Mouse (Mus musculus) heart, adult 2 months (tissue): ENCODE results near the gene Insl6. TPM values are rescaled to one million over a fixed set of nuclear protein-coding genes. Genes with fewer than 3 reads are reported as not detected.

Experiments
- DNase-seq, 2 experiments: peaks; one replicate each; pipeline ENCODE4 v3.0.0; 2021
- H3K27ac ChIP-seq: fragments of 200-600 bp; 2 replicates; pipeline ENCODE4 v1.8.1; 2022
- H3K27me3 ChIP-seq: fragments of 200-500 bp; 2 replicates; pipeline ENCODE4 v1.6.1; 2012; ENCODE audit warnings: mild to moderate bottlenecking, low read length, inconsistent platforms, mixed read lengths; ENCODE audit not compliant: control insufficient read depth, insufficient read depth
- H3K36me3 ChIP-seq: fragments of 200-500 bp; 2 replicates; pipeline ENCODE4 v1.6.1; 2012; ENCODE audit warnings: low read length, inconsistent platforms; ENCODE audit not compliant: control insufficient read depth, insufficient read depth
- H3K4me1 ChIP-seq: fragments of 200-500 bp; 2 replicates; pipeline ENCODE4 v1.6.1; 2011; ENCODE audit warnings: low read length; ENCODE audit not compliant: control insufficient read depth, insufficient read depth
- H3K4me3 ChIP-seq: fragments of 200-600 bp; 2 replicates; pipeline ENCODE4 v1.8.1; 2022
- H3K79me2 ChIP-seq: fragments of 200-500 bp; replicated peaks from 2 replicates; pipeline ENCODE4 v1.6.1; 2012; ENCODE audit warnings: mild to moderate bottlenecking, inconsistent platforms, low read length, moderate library complexity, mixed read lengths; ENCODE audit not compliant: control insufficient read depth, insufficient read depth
- H3K9ac ChIP-seq: fragments of 200-500 bp; 2 replicates; pipeline ENCODE4 v1.6.1; 2012; ENCODE audit warnings: low read depth, mild to moderate bottlenecking, control low read depth, inconsistent platforms, low read length, mixed read lengths
- CTCF ChIP-seq: fragments of 200-600 bp; IDR thresholded peaks from 2 replicates; pipeline ENCODE4 v1.8.1; 2022; ENCODE audit warnings: antibody characterized with exemption, mild to moderate bottlenecking, moderate library complexity
- EP300 ChIP-seq: fragments of 200-500 bp; IDR thresholded peaks from 2 replicates; pipeline ENCODE4 v1.6.1; 2011; ENCODE audit warnings: low read depth, low read length, control low read depth; ENCODE audit not compliant: insufficient read depth
- POLR2A ChIP-seq: fragments of 200-500 bp; IDR thresholded peaks from 2 replicates; pipeline ENCODE4 v1.6.1; 2011; ENCODE audit warnings: mild to moderate bottlenecking, low read depth, low read length, control low read depth; ENCODE audit not compliant: insufficient read depth
- WGBS: fragments of 180-500 bp; shearing (Covaris S2); methylation state at CpG from one replicate; pipeline ENCODE4 v1.1.7; 2018; 5-methylcytosine and 5-hydroxymethylcytosine counted together
- intact Hi-C: fragments of 180-260 bp; cut with DNase I; formaldehyde crosslinking; loops from one replicate; pipeline ENCODE4 v1.15.1; 2025
- polyA plus RNA-seq: library from polyadenylated mRNA; depleted of rRNA; stranded (reverse); fragments of >200 nt; gene quantifications from 2 replicates; pipeline ENCODE4 v1.2.3, GENCODE M21; 2012
- total RNA-seq, 2 experiments: library from RNA; stranded (reverse); gene quantifications; 2 replicates each; pipeline ENCODE4 v1.2.3; 2021

Gene Insl6
- total and polyA plus RNA-seq, 3 experiments: 0.39 to 0.73 TPM; not detected in 1

- H3K27me3 ChIP-seq: no peaks in the 10 kb centered on the region
- intact Hi-C loops: no loop called here
- H3K4me1 ChIP-seq: no peaks in the 10 kb centered on the region; the same call in 1 of the 2 replicates
- no peak for TF ChIP-seq EP300
- no peak for TF ChIP-seq POLR2A
- no peak for TF ChIP-seq CTCF
- H3K36me3 ChIP-seq: no peaks in the 10 kb centered on the region
- 37% methylated on average over 13 of the region's 13 CpGs for WGBS
- peak overlapping the region; percentile 83 for H3K27ac ChIP-seq
- peak overlapping the region; percentile 20 for H3K9ac ChIP-seq
- no peaks in the 10 kb centered on the region for H3K79me2 ChIP-seq
- no peak for DNase-seq
- H3K4me3 ChIP-seq: peak overlapping the region; percentile 71
These were observed 37.2 kb upstream of the Insl6 start for GRCm38 (mm10) chr19:29362173-29362930.

- TF ChIP-seq EP300 (0 out of 2 replicates have a peak, but pooled peaks have one; percentile 10), CTCF (no peak), POLR2A (peak; percentile 87)
- WGBS: 1% methylated on average over 33 of the region's 33 CpGs
These were observed 36.4 kb upstream of the Insl6 start for GRCm38 (mm10) chr19:29361468-29362130.

GRCm38 (mm10) chr19:29360251-29360650 is 35.1 kb upstream of the Insl6 start:
- 60% methylated on average over 5 of the region's 5 CpGs for WGBS
- H3K9ac ChIP-seq: no peak overlapping the region

More at GRCm38 (mm10) chr19:29361468-29362130, 36.4 kb upstream of the Insl6 start:
- no peaks in the 10 kb centered on the region; the same call in 1 of the 2 replicates for H3K4me1 ChIP-seq
- peak overlapping the region; percentile 71 for H3K4me3 ChIP-seq
- intact Hi-C loops: no loop called here
- peak; percentile 86 to 93 for DNase-seq
- no peaks in the 10 kb centered on the region for H3K27me3 ChIP-seq
- no peaks in the 10 kb centered on the region for H3K79me2 ChIP-seq
- H3K27ac ChIP-seq: peak overlapping the region; percentile 83
- H3K9ac ChIP-seq: peak overlapping the region; percentile 76
- H3K36me3 ChIP-seq: no peaks in the 10 kb centered on the region

GRCm38 (mm10) chr19:29356281-29356680 is 31.1 kb upstream of the Insl6 start:
- H3K79me2 ChIP-seq: no peaks in the 10 kb centered on the region
- whole genome bisulfite sequencing: 81% methylated on average over 11 of the region's 11 CpGs
- H3K4me1 ChIP-seq: no peaks in the 10 kb centered on the region; the same call in 1 of the 2 replicates
- no peak for TF ChIP-seq EP300
- no peak for TF ChIP-seq CTCF
- TF ChIP-seq POLR2A: no peak
- no peak overlapping the region for H3K9ac ChIP-seq
- no peak for DNase-seq
- intact Hi-C loops: no loop called here
- H3K4me3 ChIP-seq: no peak overlapping the region
- 0 out of 2 replicates have a peak, but pooled peaks cover 2% of the 10 kb centered on the region for H3K36me3 ChIP-seq
- H3K27ac ChIP-seq: no peak overlapping the region
- H3K27me3 ChIP-seq: no peaks in the 10 kb centered on the region

More at GRCm38 (mm10) chr19:29360251-29360650, 35.1 kb upstream of the Insl6 start:
- Histone ChIP-seq H3K36me3 (0 out of 2 replicates have a peak, but pooled peaks cover 2% of the 10 kb centered on the region), H3K27ac (no peak overlapping the region), H3K27me3 (no peaks in the 10 kb centered on the region), H3K4me3 (no peak overlapping the region), H3K79me2 (no peaks in the 10 kb centered on the region), H3K4me1 (no peaks in the 10 kb centered on the region; the same call in 1 of the 2 replicates)
- intact Hi-C loops: no loop called here
- DNase-seq: no peak
- TF ChIP-seq EP300: no peak
- no peak for TF ChIP-seq POLR2A
- no peak for TF ChIP-seq CTCF

- H3K27me3 ChIP-seq: no peaks in the 10 kb centered on the region
- H3K79me2 ChIP-seq: no peaks in the 10 kb centered on the region
- peak overlapping the region; percentile 47 for H3K27ac ChIP-seq
- intact Hi-C loops: loop anchor here (1.0 to 2.0 kb wide), 5 partner anchors 46 to 578 kb away; no protein-coding TSS in a partner anchor
- no peaks in the 10 kb centered on the region; the same call in 1 of the 2 replicates for H3K4me1 ChIP-seq
- H3K36me3 ChIP-seq: 0 out of 2 replicates have a peak, but pooled peaks cover 2% of the 10 kb centered on the region
- H3K9ac ChIP-seq: no peak overlapping the region; the same call in 1 of the 2 replicates
- H3K4me3 ChIP-seq: peak overlapping the region; percentile 32
- peak; percentile 84 to 90 for DNase-seq
- TF ChIP-seq POLR2A: no peak
- peak; percentile 86 for TF ChIP-seq EP300
- peak; percentile 95 for TF ChIP-seq CTCF
- 3% methylated on average over 20 of the region's 20 CpGs for WGBS
These were observed 30.0 kb upstream of the Insl6 start for GRCm38 (mm10) chr19:29354895-29355877.
